Mouse (Mus musculus): ENCODE results near the gene Ctnnbl1. TPM values are rescaled to one million over a fixed set of nuclear protein-coding genes. Genes with fewer than 3 reads are reported as not detected.

Ctnnbl1 gene
- polyA plus RNA-seq, 1 experiment: 0.98 TPM

- H3K4me3 ChIP-seq (replicated peaks): no peak overlapping the region
- H3K9me3 ChIP-seq (ENCODE audit: control insufficient read depth, low read length): no peaks in the 10 kb centered on the region
- H3K27me3 ChIP-seq (ENCODE audit: control insufficient read depth): no peaks in the 10 kb centered on the region
- no peak for TF ChIP-seq GATA1 (IDR thresholded peaks at IDR 0.05; ENCODE audit: low read length)
- TF ChIP-seq TAL1 (IDR thresholded peaks at IDR 0.05; ENCODE audit: low read length): no peak
- H3K36me3 ChIP-seq (ENCODE audit: control insufficient read depth): peaks cover 49% of the 10 kb centered on the region
- H3K4me1 ChIP-seq (ENCODE audit: control insufficient read depth): no peaks in the 10 kb centered on the region
Measured at GRCm38 (mm10) chr2:157784647-157785046, 47.4 kb downstream of the Ctnnbl1 start.

GRCm38 (mm10) chr2:157789226-157789625, 52.0 kb downstream of the Ctnnbl1 start:
- Histone ChIP-seq H3K9me3 (ENCODE audit: control insufficient read depth, low read length) (no peaks in the 10 kb centered on the region), H3K4me3 (replicated peaks) (no peak overlapping the region), H3K36me3 (ENCODE audit: control insufficient read depth) (peaks cover 28% of the 10 kb centered on the region), H3K27me3 (ENCODE audit: control insufficient read depth) (no peaks in the 10 kb centered on the region), H3K4me1 (ENCODE audit: control insufficient read depth) (peaks cover 13% of the 10 kb centered on the region)
- no peak for TF ChIP-seq GATA1 (IDR thresholded peaks at IDR 0.05; ENCODE audit: low read length)
- TF ChIP-seq TAL1 (IDR thresholded peaks at IDR 0.05; ENCODE audit: low read length): no peak

- no peak for TF ChIP-seq TAL1 (IDR thresholded peaks at IDR 0.05; ENCODE audit: low read length)
- TF ChIP-seq GATA1 (IDR thresholded peaks at IDR 0.05; ENCODE audit: low read length): no peak
- H3K36me3 ChIP-seq (ENCODE audit: control insufficient read depth): peaks cover 23% of the 10 kb centered on the region
- H3K9me3 ChIP-seq (ENCODE audit: control insufficient read depth, low read length): no peaks in the 10 kb centered on the region
- no peak overlapping the region for H3K4me3 ChIP-seq (replicated peaks)
- no peaks in the 10 kb centered on the region for H3K27me3 ChIP-seq (ENCODE audit: control insufficient read depth)
- H3K4me1 ChIP-seq (ENCODE audit: control insufficient read depth): peaks cover 13% of the 10 kb centered on the region
Measured at GRCm38 (mm10) chr2:157790836-157791495, 53.8 kb downstream of the Ctnnbl1 start.

- H3K27me3 ChIP-seq (ENCODE audit: control insufficient read depth): no peaks in the 10 kb centered on the region
- no peak overlapping the region for H3K4me3 ChIP-seq (replicated peaks)
- H3K9me3 ChIP-seq (ENCODE audit: control insufficient read depth, low read length): no peaks in the 10 kb centered on the region
- H3K4me1 ChIP-seq (ENCODE audit: control insufficient read depth): peaks cover 13% of the 10 kb centered on the region
- TF ChIP-seq GATA1 (IDR thresholded peaks at IDR 0.05; ENCODE audit: low read length): no peak
- TF ChIP-seq TAL1 (IDR thresholded peaks at IDR 0.05; ENCODE audit: low read length): no peak
- H3K36me3 ChIP-seq (ENCODE audit: control insufficient read depth): peaks cover 23% of the 10 kb centered on the region
Measured at GRCm38 (mm10) chr2:157791528-157792162, 54.4 kb downstream of the Ctnnbl1 start.

GRCm38 (mm10) chr2:157792840-157793552, 55.8 kb downstream of the Ctnnbl1 start:
- Histone ChIP-seq H3K36me3 (ENCODE audit: control insufficient read depth) (peaks cover 23% of the 10 kb centered on the region), H3K4me1 (ENCODE audit: control insufficient read depth) (peaks cover 13% of the 10 kb centered on the region), H3K27me3 (ENCODE audit: control insufficient read depth) (no peaks in the 10 kb centered on the region), H3K4me3 (replicated peaks) (no peak overlapping the region), H3K9me3 (ENCODE audit: control insufficient read depth, low read length) (no peaks in the 10 kb centered on the region)
- TF ChIP-seq GATA1 (IDR thresholded peaks at IDR 0.05; ENCODE audit: low read length): no peak
- no peak for TF ChIP-seq TAL1 (IDR thresholded peaks at IDR 0.05; ENCODE audit: low read length)

- H3K9me3 ChIP-seq (ENCODE audit: control insufficient read depth, low read length): no peaks in the 10 kb centered on the region
- H3K4me3 ChIP-seq (replicated peaks): no peak overlapping the region
- peaks cover 24% of the 10 kb centered on the region for H3K36me3 ChIP-seq (ENCODE audit: control insufficient read depth)
- H3K27me3 ChIP-seq (ENCODE audit: control insufficient read depth): no peaks in the 10 kb centered on the region
- no peak for TF ChIP-seq GATA1 (IDR thresholded peaks at IDR 0.05; ENCODE audit: low read length)
- no peak for TF ChIP-seq TAL1 (IDR thresholded peaks at IDR 0.05; ENCODE audit: low read length)
- H3K4me1 ChIP-seq (ENCODE audit: control insufficient read depth): peaks cover 13% of the 10 kb centered on the region
Measured at GRCm38 (mm10) chr2:157793851-157794332, 56.7 kb downstream of the Ctnnbl1 start.

GRCm38 (mm10) chr2:157795627-157796423, 58.6 kb downstream of the Ctnnbl1 start:
- no peak for TF ChIP-seq TAL1 (IDR thresholded peaks at IDR 0.05; ENCODE audit: low read length)
- peaks cover 15% of the 10 kb centered on the region for H3K4me1 ChIP-seq (ENCODE audit: control insufficient read depth)
- no peaks in the 10 kb centered on the region for H3K9me3 ChIP-seq (ENCODE audit: control insufficient read depth, low read length)
- H3K27me3 ChIP-seq (ENCODE audit: control insufficient read depth): no peaks in the 10 kb centered on the region
- H3K36me3 ChIP-seq (ENCODE audit: control insufficient read depth): peaks cover 26% of the 10 kb centered on the region
- no peak overlapping the region for H3K4me3 ChIP-seq (replicated peaks)

- Histone ChIP-seq H3K4me3 (replicated peaks) (no peak overlapping the region), H3K4me1 (ENCODE audit: control insufficient read depth) (peaks cover 2% of the 10 kb centered on the region)
- no peak for TF ChIP-seq GATA1 (IDR thresholded peaks at IDR 0.05; ENCODE audit: low read length)
- TF ChIP-seq TAL1 (IDR thresholded peaks at IDR 0.05; ENCODE audit: low read length): no peak
Measured at GRCm38 (mm10) chr2:157799533-157799932, 62.3 kb downstream of the Ctnnbl1 start.

More at GRCm38 (mm10) chr2:157799533-157799932, 62.3 kb downstream of the Ctnnbl1 start:
- H3K9me3 ChIP-seq (ENCODE audit: control insufficient read depth, low read length): no peaks in the 10 kb centered on the region
- H3K36me3 ChIP-seq (ENCODE audit: control insufficient read depth): peaks cover 22% of the 10 kb centered on the region
- no peaks in the 10 kb centered on the region for H3K27me3 ChIP-seq (ENCODE audit: control insufficient read depth)

Measured in erythroblast, embryonic 14.5 days (primary cell).